Mouse (Mus musculus) bone marrow, adult 2 months (tissue): ENCODE measurements around the gene Serpini1. TPM values are rescaled to one million over a fixed set of nuclear protein-coding genes. Genes with fewer than 3 reads are reported as not detected.
"Not testable (repeated sequence)": the region's sequence is repeated elsewhere in the genome, so short reads cannot be mapped to it uniquely, and the experiment has no call there.

Experiments used
- H3K27ac ChIP-seq: fragments of 200-500 bp; 2 replicates; pipeline ENCODE4 v1.5.1; 2012; ENCODE audit warnings: low read depth, mild to moderate bottlenecking, control low read depth, inconsistent platforms, low read length; ENCODE audit not compliant: control insufficient read depth, poor library complexity, insufficient read depth
- H3K4me1 ChIP-seq: fragments of 200-500 bp; 2 replicates; pipeline ENCODE4 v1.6.1; 2011; ENCODE audit warnings: low read length; ENCODE audit not compliant: control insufficient read depth, insufficient read depth
- H3K4me3 ChIP-seq: fragments of 200-500 bp; replicated peaks from 2 replicates; pipeline ENCODE3; 2011; ENCODE audit warnings: mild to moderate bottlenecking, low read depth, low read length, control low read depth; ENCODE audit not compliant: control insufficient read depth
- CTCF ChIP-seq: fragments of 200-500 bp; IDR thresholded peaks from 2 replicates; pipeline ENCODE4 v1.5.1; 2011; ENCODE audit warnings: low read length, control low read depth; ENCODE audit not compliant: control insufficient read depth, insufficient read depth
- POLR2A ChIP-seq: fragments of 200-500 bp; IDR thresholded peaks from 2 replicates; pipeline ENCODE4 v1.6.1; 2011; ENCODE audit warnings: low read depth, mild to moderate bottlenecking, control low read depth, low read length, borderline replicate concordance; ENCODE audit not compliant: control insufficient read depth
- WGBS: fragments of 180-500 bp; shearing (Covaris S2); methylation state at CpG from one replicate; pipeline ENCODE4 v1.1.7; 2018; 5-methylcytosine and 5-hydroxymethylcytosine counted together
- polyA plus RNA-seq: library from polyadenylated mRNA; stranded (reverse); fragments of >200 nt; gene quantifications from 2 replicates; pipeline ENCODE4 v1.2.4, GENCODE M21; 2011; ENCODE audit warnings: low replicate concordance; ENCODE audit not compliant: missing spikeins, insufficient read depth, insufficient read length

Serpini1 gene
- polyA plus RNA-seq, 1 experiment = 1.3 TPM

- 61% methylated on average over 2 of the region's 2 CpGs for WGBS
- Histone ChIP-seq H3K27ac (no peak overlapping the region), H3K4me3 (no peak overlapping the region), H3K4me1 (no peaks in the 10 kb centered on the region; the same call in 1 of the 2 replicates)
- TF ChIP-seq POLR2A (no peak), CTCF (no peak)
Observed at GRCm38 (mm10) chr3:75651603-75652115, 94.3 kb downstream of the Serpini1 start.

DNA sequence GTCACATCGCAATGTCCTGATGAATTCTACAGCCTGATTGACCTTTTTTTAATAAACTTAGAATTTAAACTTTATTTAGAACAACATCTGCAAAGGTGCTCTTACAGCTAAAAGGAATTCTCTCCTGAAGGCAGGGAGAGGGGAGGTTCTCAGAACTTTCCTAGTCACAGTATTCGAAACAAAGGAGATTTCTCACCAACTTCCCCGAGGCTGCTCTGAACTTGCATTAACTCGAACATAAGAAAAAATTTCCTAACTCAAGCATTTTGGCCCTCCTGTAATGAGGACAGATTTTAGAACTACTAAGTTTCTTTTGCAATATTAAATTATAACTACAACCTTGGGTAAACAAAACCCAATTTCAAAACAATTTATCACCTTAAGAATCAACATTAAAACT, 96.6 kb downstream of the Serpini1 start:
- H3K4me3 ChIP-seq, H3K4me1 ChIP-seq, H3K27ac ChIP-seq: not testable (repeated sequence)
- 70% methylated on average over 4 of the region's 4 CpGs for WGBS

DNA sequence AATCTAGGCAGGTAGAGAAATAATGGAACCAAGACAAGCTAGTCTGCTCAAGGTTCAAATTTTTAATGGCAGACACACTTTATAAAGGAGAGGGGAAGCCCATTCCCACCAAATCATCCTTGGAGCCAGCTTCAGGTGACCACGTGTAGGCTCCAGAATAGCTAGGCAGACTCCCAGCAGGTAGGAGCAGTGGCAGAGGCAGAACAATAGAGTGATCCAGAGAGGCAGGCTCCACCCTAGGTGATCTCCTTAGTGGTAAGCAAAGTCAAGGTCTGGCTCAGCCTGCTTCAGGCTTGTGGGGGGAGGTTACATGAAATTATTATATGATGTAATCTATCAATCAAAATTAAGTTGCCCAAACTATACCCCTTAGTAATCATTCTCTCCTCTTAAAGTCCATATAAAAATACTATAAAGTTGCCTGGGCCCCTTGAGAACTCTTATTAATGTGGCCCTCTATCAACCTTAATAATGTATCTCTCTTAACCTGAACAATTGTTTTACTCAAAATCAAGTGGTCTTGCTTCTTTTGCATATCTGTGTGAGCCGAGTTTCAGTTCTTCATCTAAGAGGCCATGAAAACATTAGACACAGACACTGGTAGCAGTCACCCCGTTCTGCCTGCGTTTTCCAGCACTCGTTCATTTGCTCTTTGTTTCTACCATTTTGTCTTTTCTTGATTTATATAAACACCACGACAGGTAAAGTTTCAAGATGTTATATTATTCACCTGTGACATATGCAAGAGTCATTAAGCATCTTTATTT, 98.4 kb downstream of the Serpini1 start:
- H3K4me1 ChIP-seq = no peaks in the 10 kb centered on the region
- WGBS = 77% methylated on average over 6 of the region's 6 CpGs

GRCm38 (mm10) chr3:75666962-75667361, 109.6 kb downstream of the Serpini1 start:
- no peaks in the 10 kb centered on the region for H3K4me1 ChIP-seq
- H3K4me3 ChIP-seq = no peak overlapping the region
- no peak for TF ChIP-seq POLR2A
- no peak for TF ChIP-seq CTCF
- WGBS = 53% methylated on average over 3 of the region's 3 CpGs
- no peak overlapping the region for H3K27ac ChIP-seq

More for the DNA sequence above, 98.4 kb downstream of the Serpini1 start:
- Histone ChIP-seq H3K27ac (no peak overlapping the region), H3K4me3 (no peak overlapping the region)
- TF ChIP-seq POLR2A (no peak), CTCF (no peak)

DNA sequence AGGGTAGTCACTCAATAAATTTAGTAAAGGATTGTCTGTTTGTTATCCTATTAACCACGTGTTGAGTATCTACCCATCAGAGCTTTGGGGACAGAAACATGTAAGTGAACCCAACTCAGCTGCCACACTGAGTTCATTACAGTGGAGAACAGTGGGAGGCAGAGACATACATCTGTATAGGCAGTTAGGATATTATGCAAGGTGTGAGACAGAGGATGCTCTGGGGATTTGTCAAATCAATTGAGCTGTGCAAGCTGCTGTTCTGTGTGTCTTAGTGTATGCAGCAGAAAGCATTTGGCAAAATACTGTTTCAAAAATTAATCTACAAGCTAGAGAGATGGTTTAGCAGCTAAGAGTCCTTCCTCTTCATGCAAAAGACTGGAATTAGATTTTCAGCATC, 113.1 kb downstream of the Serpini1 start:
- WGBS = 60% methylated on average over 1 of the region's 1 CpGs
- TF ChIP-seq POLR2A (no peak), CTCF (no peak)
- Histone ChIP-seq H3K4me1 (no peaks in the 10 kb centered on the region), H3K4me3 (no peak overlapping the region), H3K27ac (no peak overlapping the region)

- no peaks in the 10 kb centered on the region for H3K4me1 ChIP-seq
- no peak overlapping the region for H3K4me3 ChIP-seq
- TF ChIP-seq POLR2A (no peak), CTCF (no peak)
- no peak overlapping the region for H3K27ac ChIP-seq
Observed at GRCm38 (mm10) chr3:75682881-75683280, 125.5 kb downstream of the Serpini1 start.

GRCm38 (mm10) chr3:75686775-75687174, 129.4 kb downstream of the Serpini1 start:
- H3K27ac ChIP-seq = no peak overlapping the region
- WGBS = 60% methylated on average over 2 of the region's 2 CpGs
- no peak overlapping the region for H3K4me3 ChIP-seq
- no peaks in the 10 kb centered on the region for H3K4me1 ChIP-seq
- TF ChIP-seq CTCF = no peak
- TF ChIP-seq POLR2A = no peak

- Histone ChIP-seq H3K4me1 (no peaks in the 10 kb centered on the region), H3K27ac (no peak overlapping the region), H3K4me3 (no peak overlapping the region)
- 33% methylated on average over 3 of the region's 3 CpGs for WGBS
- TF ChIP-seq CTCF (no peak), POLR2A (no peak)
Observed at GRCm38 (mm10) chr3:75687187-75687825, 130.0 kb downstream of the Serpini1 start.
